Mouse (Mus musculus) bone marrow macrophage, adult 2 months (primary cell): ENCODE results near the gene Gnpat.

Experiments
- CTCF ChIP-seq: IDR thresholded peaks from 2 replicates; pipeline ENCODE4 v1.5.1; 2012; ENCODE audit warnings: low read depth, mild to moderate bottlenecking, low read length, moderate library complexity
- POLR2A ChIP-seq: IDR thresholded peaks from 2 replicates; pipeline ENCODE4 v1.6.1; 2012; ENCODE audit warnings: mild to moderate bottlenecking, low read depth, low read length, borderline replicate concordance

- no peak for TF ChIP-seq POLR2A
- no peak for TF ChIP-seq CTCF
Measured at GRCm38 (mm10) chr8:124833430-124834205, 29.2 kb upstream of the Gnpat start.
